Mouse (Mus musculus): ENCODE measurements around the gene P2ry12. TPM values are rescaled to one million over a fixed set of nuclear protein-coding genes. Genes with fewer than 3 reads are reported as not detected.

Gene P2ry12
- polyA plus RNA-seq, 1 experiment from 2014 or later, result 3.4 TPM

DNA sequence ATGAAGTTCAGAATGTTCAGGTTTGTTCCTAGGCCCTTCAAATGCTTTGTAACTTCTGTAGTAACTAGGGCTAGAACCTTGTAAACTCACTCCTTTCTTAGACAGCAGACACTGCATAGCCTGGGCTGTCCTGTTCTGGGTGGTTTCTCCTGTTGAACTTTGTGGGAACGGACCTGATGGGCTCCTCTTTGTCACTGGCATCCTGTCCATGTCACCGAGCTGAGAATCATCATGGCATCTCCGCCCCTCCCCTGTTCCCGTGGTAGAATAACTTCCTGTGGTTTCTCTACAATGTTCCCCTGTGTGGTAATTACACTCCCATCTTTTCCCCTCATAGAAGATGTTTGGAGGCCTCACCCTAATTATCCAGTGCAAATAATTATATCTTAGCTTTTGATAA, 56.7 kb downstream of the P2ry12 start:
- 86% methylated on average over 4 of the region's 4 CpGs for WGBS

DNA sequence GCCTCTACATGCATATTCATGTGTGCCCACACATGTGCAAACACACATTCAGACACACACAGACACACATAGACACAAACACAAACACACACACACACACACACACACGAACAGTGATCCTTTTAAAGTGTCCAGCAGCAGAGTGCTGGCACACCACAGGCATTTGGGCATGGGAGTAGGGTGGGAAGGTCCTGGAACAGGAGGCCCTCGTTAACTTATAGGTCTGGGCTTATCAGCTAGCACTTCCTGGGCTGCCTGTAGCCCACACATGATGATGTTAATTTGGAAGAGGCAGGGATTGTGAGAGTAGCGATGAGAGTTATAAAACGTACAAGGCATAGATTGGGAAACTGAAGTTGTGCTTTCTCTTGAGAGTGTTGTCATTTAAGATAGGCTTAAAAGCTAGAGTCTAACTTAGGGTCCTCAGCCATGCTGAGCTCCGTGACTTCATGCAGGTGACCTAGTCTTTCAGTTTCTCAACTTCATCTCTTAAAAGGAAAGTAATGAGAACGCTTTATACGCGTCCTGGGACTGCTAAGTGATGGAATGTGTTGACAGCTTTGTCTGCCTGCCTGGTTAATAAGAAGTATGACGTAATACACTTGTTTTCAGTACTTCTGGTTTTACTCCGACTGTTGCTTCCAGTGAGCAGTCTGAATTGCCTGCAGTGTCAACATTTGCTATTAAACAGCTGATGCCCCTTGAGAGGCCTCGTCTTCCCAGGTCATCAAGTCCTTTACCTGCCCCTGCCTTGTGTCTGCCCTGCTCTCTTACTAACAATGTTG, 57.8 kb downstream of the P2ry12 start:
- no peak overlapping the region for H3K4me2 ChIP-seq (ENCODE audit: low read depth)
- 88% methylated on average over 11 of the region's 11 CpGs for whole genome bisulfite sequencing
- H3K36me3 ChIP-seq (ENCODE audit: control insufficient read depth, insufficient read depth, low read length), result no peaks in the 10 kb centered on the region
- H3K27ac ChIP-seq (ENCODE audit: low read depth, low read length), result no peak overlapping the region
- no peak overlapping the region for H3K9ac ChIP-seq (ENCODE audit: low read length)
- ATAC-seq (ENCODE audit: insufficient read depth, low FRiP score, low TSS enrichment), result no peak
- DNase-seq (ENCODE audit: low spot score), result no peak
- H3K4me1 ChIP-seq (ENCODE audit: control insufficient read depth, insufficient read depth, low read length), result no peaks in the 10 kb centered on the region
- H3K27me3 ChIP-seq (ENCODE audit: control insufficient read depth, insufficient read depth, low read length), result no peaks in the 10 kb centered on the region
- H3K9me3 ChIP-seq (ENCODE audit: control insufficient read depth, low read length), result no peaks in the 10 kb centered on the region
- H3K4me3 ChIP-seq (ENCODE audit: low read depth, low read length), result no peak overlapping the region

More for the DNA sequence above, 56.7 kb downstream of the P2ry12 start:
- ATAC-seq (ENCODE audit: insufficient read depth, low FRiP score, low TSS enrichment), result no peak
- no peaks in the 10 kb centered on the region for H3K4me1 ChIP-seq (ENCODE audit: control insufficient read depth, insufficient read depth, low read length)
- H3K9ac ChIP-seq (ENCODE audit: low read length), result no peak overlapping the region
- no peaks in the 10 kb centered on the region for H3K27me3 ChIP-seq (ENCODE audit: control insufficient read depth, insufficient read depth, low read length)
- H3K36me3 ChIP-seq (ENCODE audit: control insufficient read depth, insufficient read depth, low read length), result no peaks in the 10 kb centered on the region
- no peak overlapping the region for H3K27ac ChIP-seq (ENCODE audit: low read depth, low read length)
- H3K4me2 ChIP-seq (ENCODE audit: low read depth), result no peak overlapping the region
- no peak overlapping the region for H3K4me3 ChIP-seq (ENCODE audit: low read depth, low read length)
- no peak for DNase-seq (ENCODE audit: low spot score)
- no peaks in the 10 kb centered on the region for H3K9me3 ChIP-seq (ENCODE audit: control insufficient read depth, low read length)

DNA sequence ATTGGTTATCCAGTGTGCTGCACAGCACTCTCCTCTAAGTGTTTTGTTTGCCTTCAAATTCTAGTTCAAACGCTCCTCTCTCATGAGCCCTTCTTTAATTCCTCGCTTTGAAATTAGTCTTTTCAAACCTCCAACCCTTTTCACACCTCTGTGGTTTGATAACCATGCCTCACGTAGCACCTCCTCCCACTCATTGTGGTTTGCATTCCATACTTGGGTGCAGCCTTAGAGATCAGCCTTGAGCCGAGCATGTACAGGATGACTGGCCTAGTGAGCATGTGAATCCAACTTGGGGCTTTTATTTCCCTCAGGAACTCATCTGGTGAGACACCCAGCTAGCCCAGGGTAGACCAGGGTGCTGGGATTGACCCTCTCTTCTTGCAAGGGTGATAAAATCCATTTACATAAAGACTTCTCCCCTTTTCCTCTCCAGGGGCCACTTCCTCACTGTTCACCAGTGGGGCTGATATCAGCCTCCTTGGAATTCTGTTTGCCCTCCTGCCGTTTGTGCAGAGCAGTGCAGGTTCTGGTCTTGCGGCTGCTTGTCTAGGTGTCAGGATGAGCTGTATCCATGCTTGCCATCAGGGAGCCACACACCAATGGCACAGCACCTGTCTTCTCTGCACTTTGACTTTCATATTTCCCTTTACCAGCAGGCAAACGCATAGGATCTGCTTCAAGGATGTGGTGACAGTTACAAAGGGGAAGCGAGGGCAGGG, 58.7 kb downstream of the P2ry12 start:
- no peaks in the 10 kb centered on the region for H3K36me3 ChIP-seq (ENCODE audit: control insufficient read depth, insufficient read depth, low read length)
- H3K27ac ChIP-seq (ENCODE audit: low read depth, low read length), result no peak overlapping the region
- ATAC-seq (ENCODE audit: insufficient read depth, low FRiP score, low TSS enrichment) (no peak), DNase-seq (ENCODE audit: low spot score) (no peak)
- no peaks in the 10 kb centered on the region for H3K27me3 ChIP-seq (ENCODE audit: control insufficient read depth, insufficient read depth, low read length)
- WGBS, result 80% methylated on average over 8 of the region's 8 CpGs
- H3K9ac ChIP-seq (ENCODE audit: low read length), result no peak overlapping the region
- H3K4me1 ChIP-seq (ENCODE audit: control insufficient read depth, insufficient read depth, low read length), result no peaks in the 10 kb centered on the region
- H3K4me2 ChIP-seq (ENCODE audit: low read depth), result no peak overlapping the region
- H3K9me3 ChIP-seq (ENCODE audit: control insufficient read depth, low read length), result no peaks in the 10 kb centered on the region
- no peak overlapping the region for H3K4me3 ChIP-seq (ENCODE audit: low read depth, low read length)

DNA sequence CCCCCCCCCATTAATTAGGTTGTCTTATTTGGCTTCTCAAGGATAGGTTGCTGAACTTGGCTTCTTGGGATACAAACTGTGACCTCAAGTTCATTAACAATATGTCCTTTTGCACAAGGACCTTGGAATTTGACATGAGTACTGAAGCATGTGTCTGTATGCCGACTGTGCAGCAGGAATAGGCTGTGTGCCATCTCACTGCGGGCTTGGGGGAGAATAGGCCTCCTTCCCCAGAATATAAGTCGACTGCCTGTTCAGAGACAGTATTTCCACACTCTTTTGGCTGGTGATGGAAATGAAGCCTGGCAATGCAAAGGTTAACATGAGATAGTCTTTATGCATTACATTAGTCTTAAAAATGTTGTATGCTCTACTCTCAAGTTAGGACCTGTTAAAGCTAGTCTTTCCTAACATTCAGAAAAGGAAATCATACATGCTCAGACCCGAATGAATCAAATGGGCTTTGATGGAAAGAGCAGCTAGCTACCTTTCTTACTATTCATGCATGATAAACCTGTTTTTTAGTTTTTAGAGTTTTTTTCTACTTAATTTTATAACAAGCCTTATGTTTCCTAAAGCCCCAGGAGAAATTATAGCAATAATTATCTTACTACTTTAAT, 65.2 kb downstream of the P2ry12 start:
- ATAC-seq (ENCODE audit: insufficient read depth, low FRiP score, low TSS enrichment) (no peak), DNase-seq (ENCODE audit: low spot score) (no peak)
- Histone ChIP-seq H3K4me3 (ENCODE audit: low read depth, low read length) (no peak overlapping the region), H3K27me3 (ENCODE audit: control insufficient read depth, insufficient read depth, low read length) (no peaks in the 10 kb centered on the region), H3K9me3 (ENCODE audit: control insufficient read depth, low read length) (no peaks in the 10 kb centered on the region), H3K9ac (ENCODE audit: low read length) (no peak overlapping the region), H3K36me3 (ENCODE audit: control insufficient read depth, insufficient read depth, low read length) (no peaks in the 10 kb centered on the region), H3K4me1 (ENCODE audit: control insufficient read depth, insufficient read depth, low read length) (no peaks in the 10 kb centered on the region), H3K4me2 (ENCODE audit: low read depth) (no peak overlapping the region), H3K27ac (ENCODE audit: low read depth, low read length) (no peak overlapping the region)
- 88% methylated on average over 4 of the region's 4 CpGs for WGBS

DNA sequence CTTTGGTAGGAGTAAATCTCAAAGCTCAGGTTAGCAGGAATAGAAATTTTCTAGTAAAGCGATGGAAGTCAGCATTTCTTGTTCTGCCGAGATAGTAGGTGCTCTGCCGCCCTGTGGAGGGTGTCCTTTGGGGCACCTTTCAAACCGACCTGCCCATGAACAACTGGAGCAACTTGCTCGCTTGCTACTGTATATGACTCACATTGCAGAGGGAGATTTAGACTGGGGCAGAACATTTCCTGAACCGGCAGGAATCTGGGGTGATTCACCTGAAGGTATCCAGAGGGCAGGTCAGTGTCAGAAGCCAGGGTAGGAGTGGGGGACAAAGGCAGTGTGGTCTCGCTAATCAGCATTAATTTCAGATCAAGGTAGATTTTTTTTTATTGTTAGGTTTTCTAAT, 67.7 kb downstream of the P2ry12 start, which contains the start of gene Gpr87:
Gpr87 (minus strand) TSS at position 167 of the 400 bp plus-strand sequence.
- H3K27me3 ChIP-seq (ENCODE audit: control insufficient read depth, insufficient read depth, low read length), result no peaks in the 10 kb centered on the region
- no peak within 1 kb of the TSS for H3K9ac ChIP-seq (ENCODE audit: low read length)
- DNase-seq (ENCODE audit: low spot score) (no peak), ATAC-seq (ENCODE audit: insufficient read depth, low FRiP score, low TSS enrichment) (no peak)
- H3K4me2 ChIP-seq (ENCODE audit: low read depth), result no peak within 1 kb of the TSS
- no peak within 1 kb of the TSS for H3K4me3 ChIP-seq (ENCODE audit: low read depth, low read length)
- no peak within 1 kb of the TSS for H3K27ac ChIP-seq (ENCODE audit: low read depth, low read length)
- H3K36me3 ChIP-seq (ENCODE audit: control insufficient read depth, insufficient read depth, low read length), result no peaks in the 10 kb centered on the region
- H3K4me1 ChIP-seq (ENCODE audit: control insufficient read depth, insufficient read depth, low read length), result no peaks in the 10 kb centered on the region
- WGBS, result 92% methylated on average over 7 of the region's 7 CpGs
- no peaks in the 10 kb centered on the region for H3K9me3 ChIP-seq (ENCODE audit: control insufficient read depth, low read length)

DNA sequence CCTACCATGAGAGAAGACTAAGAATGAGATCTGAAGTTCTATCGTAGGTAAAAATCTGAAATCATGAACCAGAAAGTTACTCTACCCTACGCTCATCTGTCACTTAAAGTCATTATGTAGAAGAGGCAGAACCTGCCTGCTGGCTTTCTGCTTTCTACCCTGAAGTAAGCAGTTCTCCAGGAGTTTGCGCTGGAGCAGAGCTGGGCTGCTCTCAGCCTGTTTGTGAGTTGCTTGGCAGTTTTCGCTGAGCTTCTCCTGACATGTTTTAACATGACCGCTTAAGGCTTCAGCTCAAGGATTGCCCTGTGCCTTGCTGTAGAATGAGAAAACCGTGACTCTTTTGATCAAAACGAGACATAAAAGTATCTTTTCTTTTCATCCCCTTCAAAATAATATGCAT, 68.6 kb downstream of the P2ry12 start:
- ATAC-seq (ENCODE audit: insufficient read depth, low FRiP score, low TSS enrichment) (no peak), DNase-seq (ENCODE audit: low spot score) (no peak)
- H3K9me3 ChIP-seq (ENCODE audit: control insufficient read depth, low read length), result no peaks in the 10 kb centered on the region
- no peaks in the 10 kb centered on the region for H3K36me3 ChIP-seq (ENCODE audit: control insufficient read depth, insufficient read depth, low read length)
- H3K4me1 ChIP-seq (ENCODE audit: control insufficient read depth, insufficient read depth, low read length), result no peaks in the 10 kb centered on the region
- no peak overlapping the region for H3K9ac ChIP-seq (ENCODE audit: low read length)
- no peaks in the 10 kb centered on the region for H3K27me3 ChIP-seq (ENCODE audit: control insufficient read depth, insufficient read depth, low read length)
- no peak overlapping the region for H3K4me2 ChIP-seq (ENCODE audit: low read depth)
- no peak overlapping the region for H3K4me3 ChIP-seq (ENCODE audit: low read depth, low read length)
- no peak overlapping the region for H3K27ac ChIP-seq (ENCODE audit: low read depth, low read length)
- WGBS, result 90% methylated on average over 7 of the region's 7 CpGs

DNA sequence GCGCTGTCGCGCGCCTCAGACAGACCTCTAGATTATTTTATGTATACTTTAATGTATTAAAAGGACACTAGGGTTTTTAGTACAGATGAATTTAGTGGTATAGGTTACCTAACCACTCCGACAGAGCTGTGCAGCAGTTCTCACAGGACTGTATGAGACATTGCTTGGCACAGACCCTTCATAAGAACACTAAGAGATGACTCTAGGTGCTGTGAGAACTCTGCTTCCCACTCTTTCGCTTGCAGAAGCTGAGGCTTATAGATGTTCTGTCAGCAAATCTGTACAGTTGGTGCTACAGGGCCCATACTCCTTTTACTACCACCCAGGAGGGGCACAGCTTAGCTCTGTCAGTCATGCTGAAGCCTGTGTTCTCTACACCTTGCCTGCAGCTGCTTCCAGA, 71.0 kb downstream of the P2ry12 start:
- DNase-seq (ENCODE audit: low spot score) (no peak), ATAC-seq (ENCODE audit: insufficient read depth, low FRiP score, low TSS enrichment) (no peak)
- Histone ChIP-seq H3K9ac (ENCODE audit: low read length) (no peak overlapping the region), H3K27ac (ENCODE audit: low read depth, low read length) (no peak overlapping the region), H3K36me3 (ENCODE audit: control insufficient read depth, insufficient read depth, low read length) (no peaks in the 10 kb centered on the region), H3K4me3 (ENCODE audit: low read depth, low read length) (no peak overlapping the region), H3K4me2 (ENCODE audit: low read depth) (no peak overlapping the region), H3K27me3 (ENCODE audit: control insufficient read depth, insufficient read depth, low read length) (no peaks in the 10 kb centered on the region), H3K4me1 (ENCODE audit: control insufficient read depth, insufficient read depth, low read length) (no peaks in the 10 kb centered on the region), H3K9me3 (ENCODE audit: control insufficient read depth, low read length) (no peaks in the 10 kb centered on the region)
- WGBS, result 94% methylated on average over 6 of the region's 6 CpGs

DNA sequence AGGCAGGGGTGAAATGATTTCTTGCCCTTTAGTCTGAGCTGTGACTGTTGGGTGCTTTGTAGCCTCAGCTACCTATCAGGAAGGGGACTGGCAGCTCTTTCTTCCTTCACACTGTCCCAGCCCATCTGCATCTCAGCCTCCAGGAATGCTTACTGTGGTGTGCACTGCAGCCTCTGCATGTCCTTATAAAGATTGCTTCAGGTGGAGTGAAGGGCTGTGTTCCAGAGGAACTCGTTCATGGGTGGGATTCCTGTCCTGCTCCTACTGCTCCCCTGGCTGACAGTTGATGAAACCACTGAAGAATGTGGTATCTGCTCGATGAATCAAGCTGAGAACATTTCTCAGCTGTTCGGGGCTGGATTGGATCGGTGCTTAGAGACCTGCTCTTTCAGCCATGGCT, 75.3 kb downstream of the P2ry12 start:
- ATAC-seq (ENCODE audit: insufficient read depth, low FRiP score, low TSS enrichment) (no peak), DNase-seq (ENCODE audit: low spot score) (no peak)
- Histone ChIP-seq H3K9me3 (ENCODE audit: control insufficient read depth, low read length) (no peaks in the 10 kb centered on the region), H3K27me3 (ENCODE audit: control insufficient read depth, insufficient read depth, low read length) (no peaks in the 10 kb centered on the region), H3K36me3 (ENCODE audit: control insufficient read depth, insufficient read depth, low read length) (no peaks in the 10 kb centered on the region), H3K4me2 (ENCODE audit: low read depth) (no peak overlapping the region), H3K9ac (ENCODE audit: low read length) (no peak overlapping the region), H3K27ac (ENCODE audit: low read depth, low read length) (no peak overlapping the region), H3K4me1 (ENCODE audit: control insufficient read depth, insufficient read depth, low read length) (no peaks in the 10 kb centered on the region), H3K4me3 (ENCODE audit: low read depth, low read length) (no peak overlapping the region)
- 87% methylated on average over 4 of the region's 4 CpGs for WGBS
